Mouse (Mus musculus) embryonic facial prominence, embryonic 14.5 days (tissue): ENCODE data around the gene Trim14. TPM values are rescaled to one million over a fixed set of nuclear protein-coding genes. Genes with fewer than 3 reads are reported as not detected.
A peak's percentile ranks its signal among the peaks of the same experiment; 100 is the strongest.

Experiments used
- ATAC-seq: fragments of 200-750 bp; cut with Nextera tagmentation; 2 replicates; pipeline ENCODE4 v1.8.0; 2017; ENCODE audit warnings: low read depth, moderate number of reproducible peaks, moderate TSS enrichment
- DNase-seq: peaks from one replicate; pipeline ENCODE4 v3.0.0-alpha.2; 2015; ENCODE audit warnings: low spot score
- H3K27ac ChIP-seq: fragments of 300-500 bp; sonication (generic); replicated peaks from 2 replicates; pipeline ENCODE4 v1.5.1; 2014; ENCODE audit warnings: low read depth, mild to moderate bottlenecking, low read length, moderate library complexity
- H3K27me3 ChIP-seq: fragments of 300-500 bp; sonication (generic); replicated peaks from 2 replicates; pipeline ENCODE4 v1.6.1; 2014; ENCODE audit warnings: low read length; ENCODE audit not compliant: control insufficient read depth, insufficient read depth
- H3K36me3 ChIP-seq: fragments of 300-500 bp; sonication (generic); 2 replicates; pipeline ENCODE4 v1.6.1; 2014; ENCODE audit warnings: low read length, mixed read lengths; ENCODE audit not compliant: control insufficient read depth, insufficient read depth
- H3K4me1 ChIP-seq: fragments of 300-500 bp; sonication (generic); 2 replicates; pipeline ENCODE4 v1.6.1; 2014; ENCODE audit warnings: antibody characterized with exemption, low read length; ENCODE audit not compliant: control insufficient read depth, insufficient read depth
- H3K4me2 ChIP-seq: fragments of 300-500 bp; sonication (generic); 2 replicates; pipeline ENCODE4 v1.6.1; 2014; ENCODE audit warnings: low read depth, mild to moderate bottlenecking, low read length, moderate library complexity, mixed read lengths
- H3K4me3 ChIP-seq: fragments of 300-500 bp; sonication (generic); 2 replicates; pipeline ENCODE4 v1.5.1; 2014; ENCODE audit warnings: low read depth, mild to moderate bottlenecking, low read length
- H3K9ac ChIP-seq: fragments of 300-500 bp; sonication (generic); 2 replicates; pipeline ENCODE4 v1.6.1; 2014; ENCODE audit warnings: low read depth, mild to moderate bottlenecking, low read length, moderate library complexity, mixed read lengths
- H3K9me3 ChIP-seq: fragments of 300-500 bp; sonication (generic); 2 replicates; pipeline ENCODE4 v1.6.1; 2016; ENCODE audit warnings: low read length; ENCODE audit not compliant: control insufficient read depth
- WGBS: fragments of 180-500 bp; shearing (Covaris S2); extraction: QIAGEN DNeasy Blood & Tissue Kit; methylation state at CpG from one replicate; pipeline ENCODE4 v1.1.7; 2014; 5-methylcytosine and 5-hydroxymethylcytosine counted together
- polyA plus RNA-seq: library from polyadenylated mRNA; unstranded; fragments of >200 nt; fragmentation: Nextera tagmentation; extraction: Ambion mirVana; gene quantifications from 2 replicates; pipeline ENCODE4 v1.2.1, GENCODE M21; 2014

Gene Trim14
- polyA plus RNA-seq, 1 experiment from 2014 or later: 2.9 TPM

DNA sequence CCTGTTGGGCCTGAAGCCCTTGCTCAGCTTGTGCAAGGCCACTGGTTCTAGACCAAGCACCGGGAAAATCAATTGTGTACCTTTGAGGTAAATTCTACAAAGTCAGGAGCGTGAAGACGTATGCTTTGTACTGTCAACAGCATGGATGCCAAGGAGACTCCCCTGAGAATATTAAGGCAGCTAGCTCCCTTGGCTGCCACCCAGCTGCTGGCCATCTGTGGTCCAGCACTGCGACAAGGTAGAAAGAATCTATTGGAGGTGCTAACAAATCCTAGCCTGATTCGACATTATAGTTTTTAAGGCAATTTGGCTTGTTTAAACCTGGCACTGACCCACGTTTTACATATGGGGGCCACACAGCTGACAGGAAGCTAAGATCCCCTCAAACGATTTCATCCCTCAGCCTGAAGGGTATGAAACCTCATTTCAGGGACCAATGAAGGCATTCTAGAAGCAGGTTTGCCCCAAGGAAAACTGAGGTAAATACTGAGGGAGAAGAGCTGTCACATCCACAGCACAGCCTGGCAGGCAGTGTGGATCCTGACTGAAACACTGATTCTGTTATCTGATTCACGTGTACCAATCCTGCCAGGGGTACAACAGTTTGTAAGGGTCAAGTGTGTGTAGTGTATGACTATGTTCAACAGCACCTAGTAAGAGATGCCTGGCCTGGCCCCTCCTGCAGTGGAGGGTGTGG, 30.4 kb downstream of the Trim14 start:
- H3K27me3 ChIP-seq: peaks cover 11% of the 10 kb centered on the region; the same call in 1 of the 2 replicates
- ATAC-seq (no peak), DNase-seq (peak; percentile 22)
- no peak overlapping the region for H3K9ac ChIP-seq
- H3K9me3 ChIP-seq: no peaks in the 10 kb centered on the region
- 55% methylated on average over 8 of the region's 8 CpGs for WGBS
- peaks cover 42% of the 10 kb centered on the region for H3K36me3 ChIP-seq
- no peak overlapping the region for H3K4me3 ChIP-seq
- no peak overlapping the region for H3K27ac ChIP-seq
- H3K4me1 ChIP-seq: peaks cover 3% of the 10 kb centered on the region; the same call in 1 of the 2 replicates
- no peak overlapping the region for H3K4me2 ChIP-seq

DNA sequence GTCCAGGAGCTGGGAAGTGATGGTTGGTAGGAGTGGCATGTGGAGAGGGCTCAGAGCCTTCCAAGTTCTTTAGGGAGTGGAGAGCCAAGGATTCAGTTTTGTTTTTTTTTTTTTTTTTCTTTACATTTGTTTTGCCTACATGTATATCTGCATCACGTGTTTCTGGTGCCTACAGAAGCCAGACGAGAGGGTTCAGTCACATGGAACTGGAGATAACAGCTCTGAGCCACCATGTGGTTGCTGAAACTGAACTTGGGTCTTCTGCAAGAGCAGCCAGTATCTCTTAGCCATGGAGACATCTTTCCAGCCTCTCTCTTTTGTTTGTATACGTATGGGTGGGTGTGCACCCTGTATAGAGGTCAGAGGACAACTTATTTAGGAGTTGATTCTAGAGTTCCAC, 32.1 kb downstream of the Trim14 start:
- no peak overlapping the region for H3K4me2 ChIP-seq
- no peak for DNase-seq
- H3K4me3 ChIP-seq: no peak overlapping the region
- H3K9ac ChIP-seq: no peak overlapping the region
- peaks cover 58% of the 10 kb centered on the region for H3K36me3 ChIP-seq
- 75% methylated on average over 3 of the region's 3 CpGs for WGBS
- ATAC-seq: no peak
- no peaks in the 10 kb centered on the region for H3K9me3 ChIP-seq
- H3K4me1 ChIP-seq: peaks cover 3% of the 10 kb centered on the region; the same call in 1 of the 2 replicates
- H3K27ac ChIP-seq: no peak overlapping the region
- peaks cover 11% of the 10 kb centered on the region; the same call in 1 of the 2 replicates for H3K27me3 ChIP-seq

DNA sequence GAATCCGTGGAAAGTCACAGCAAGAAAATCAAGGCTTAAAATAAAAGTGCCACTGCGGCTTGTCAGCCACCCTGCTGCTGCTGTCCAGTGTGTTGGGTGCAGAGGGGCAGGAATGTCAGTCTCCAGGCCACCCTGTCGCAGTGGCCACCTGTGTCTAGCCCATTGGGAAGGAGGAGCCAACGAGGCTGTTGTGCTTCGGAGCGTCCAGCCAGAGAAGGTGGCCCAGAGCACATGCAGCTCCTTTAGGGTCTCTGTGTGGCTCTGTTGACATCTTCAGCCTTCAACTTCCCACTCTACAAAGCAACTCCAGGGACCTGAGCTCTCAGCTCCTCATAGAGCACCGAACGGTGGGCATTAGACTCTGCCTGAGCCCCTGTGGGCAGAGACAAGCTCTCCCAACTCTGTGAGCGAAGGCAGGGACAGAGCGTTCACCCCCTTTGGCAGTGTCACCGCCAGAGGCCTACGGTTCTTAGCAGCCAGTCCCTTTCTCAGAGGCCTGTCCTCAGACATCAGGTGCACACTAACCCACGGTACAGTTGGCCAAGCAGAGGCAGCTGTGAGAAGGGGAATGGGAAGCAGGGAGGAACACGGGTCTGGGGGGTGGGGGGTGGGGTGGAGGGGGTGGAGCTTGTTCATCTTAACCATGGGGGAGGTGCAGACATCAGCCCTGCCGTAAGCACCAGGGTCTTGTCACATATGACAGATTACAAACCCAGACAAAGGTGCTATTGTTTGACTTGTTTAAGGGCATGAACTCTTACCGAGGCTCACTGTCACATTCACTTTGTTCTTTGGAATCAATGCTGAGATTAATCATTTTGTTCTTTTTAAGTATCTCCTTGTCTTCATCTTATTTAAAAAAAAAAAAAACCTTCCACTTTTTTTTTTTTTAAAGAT, 33.1 kb downstream of the Trim14 start:
- ATAC-seq (no peak), DNase-seq (no peak)
- WGBS: 68% methylated on average over 15 of the region's 16 CpGs
- Histone ChIP-seq H3K36me3 (peaks cover 68% of the 10 kb centered on the region), H3K4me2 (no peak overlapping the region), H3K27me3 (peaks cover 11% of the 10 kb centered on the region; the same call in 1 of the 2 replicates), H3K9me3 (no peaks in the 10 kb centered on the region), H3K4me3 (no peak overlapping the region), H3K9ac (no peak overlapping the region), H3K27ac (no peak overlapping the region), H3K4me1 (peaks cover 3% of the 10 kb centered on the region; the same call in 1 of the 2 replicates)

DNA sequence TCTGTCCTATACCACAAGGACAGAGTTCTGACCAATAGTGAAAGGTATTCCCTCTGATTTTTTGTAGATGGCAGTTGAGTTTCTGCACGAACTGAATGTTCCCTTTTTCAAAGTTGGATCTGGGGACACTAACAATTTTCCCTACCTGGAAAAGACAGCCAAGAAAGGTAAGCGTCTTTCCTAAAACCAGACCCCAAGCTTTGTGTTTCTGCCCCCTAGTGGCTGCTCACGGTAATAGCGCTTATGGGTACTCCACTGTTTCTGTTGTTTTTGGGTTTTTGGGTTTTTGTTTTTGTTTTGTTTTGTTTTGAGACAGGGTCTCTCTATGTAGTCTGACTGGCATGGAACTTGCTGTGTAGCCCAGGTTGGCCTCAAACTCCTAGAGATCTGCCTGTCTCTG, 37.0 kb downstream of the Trim14 start:
- peaks cover 85% of the 10 kb centered on the region for H3K36me3 ChIP-seq

GRCm38 (mm10) chr4:46498511-46498910, 37.4 kb downstream of the Trim14 start:
- H3K4me3 ChIP-seq: no peak overlapping the region
- H3K27ac ChIP-seq: no peak overlapping the region
- H3K9me3 ChIP-seq: no peaks in the 10 kb centered on the region
- peaks cover 85% of the 10 kb centered on the region for H3K36me3 ChIP-seq
- H3K9ac ChIP-seq: no peak overlapping the region
- 75% methylated on average over 3 of the region's 3 CpGs for WGBS
- no peaks in the 10 kb centered on the region for H3K4me1 ChIP-seq
- no peak overlapping the region for H3K4me2 ChIP-seq
- H3K27me3 ChIP-seq: no peaks in the 10 kb centered on the region
- DNase-seq: no peak
- ATAC-seq: no peak

More for the DNA sequence above, 37.0 kb downstream of the Trim14 start:
- no peaks in the 10 kb centered on the region for H3K27me3 ChIP-seq
- peak; percentile 24 for DNase-seq
- no peak overlapping the region for H3K9ac ChIP-seq
- no peaks in the 10 kb centered on the region for H3K4me1 ChIP-seq
- H3K4me3 ChIP-seq: no peak overlapping the region
- WGBS: 15% methylated on average over 4 of the region's 4 CpGs
- no peak overlapping the region for H3K4me2 ChIP-seq
- no peaks in the 10 kb centered on the region for H3K9me3 ChIP-seq
- no peak; the same call in 1 of the 2 replicates for ATAC-seq
- no peak overlapping the region for H3K27ac ChIP-seq

GRCm38 (mm10) chr4:46497286-46497892, 38.6 kb downstream of the Trim14 start:
- Histone ChIP-seq H3K4me3 (no peak overlapping the region), H3K36me3 (peaks cover 86% of the 10 kb centered on the region), H3K27ac (no peak overlapping the region), H3K9ac (no peak overlapping the region), H3K9me3 (no peaks in the 10 kb centered on the region), H3K27me3 (no peaks in the 10 kb centered on the region), H3K4me2 (no peak overlapping the region), H3K4me1 (no peaks in the 10 kb centered on the region)
- no peak for ATAC-seq
- peak; percentile 43 for DNase-seq
- WGBS: 43% methylated on average over 4 of the region's 4 CpGs

- Histone ChIP-seq H3K4me1 (no peaks in the 10 kb centered on the region), H3K9me3 (no peaks in the 10 kb centered on the region), H3K4me2 (no peak overlapping the region), H3K9ac (no peak overlapping the region), H3K27ac (no peak overlapping the region), H3K4me3 (no peak overlapping the region), H3K36me3 (peaks cover 76% of the 10 kb centered on the region), H3K27me3 (no peaks in the 10 kb centered on the region)
- DNase-seq (no peak), ATAC-seq (no peak)
- 91% methylated on average over 12 of the region's 12 CpGs for WGBS
Measured at GRCm38 (mm10) chr4:46495543-46495942, 40.4 kb downstream of the Trim14 start.

DNA sequence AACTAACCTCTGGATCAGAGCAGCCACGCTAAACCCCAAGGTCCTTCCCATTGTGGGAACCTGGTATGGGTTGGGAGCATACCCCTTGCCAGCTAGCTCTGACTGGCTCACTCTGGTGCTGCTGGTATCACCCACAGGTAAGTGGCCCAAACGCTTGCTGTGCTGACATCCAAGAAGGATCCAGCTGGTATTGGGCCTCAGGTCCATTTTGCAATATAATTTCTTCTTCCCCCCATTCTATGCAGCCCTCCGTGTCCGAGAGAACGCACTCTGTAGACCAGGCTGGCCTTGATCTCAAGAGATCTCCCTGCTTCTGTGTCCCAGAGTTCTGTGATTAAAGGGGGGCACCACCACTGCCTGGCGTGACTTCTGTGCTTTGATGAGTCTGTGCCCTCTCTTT, 42.9 kb downstream of the Trim14 start:
- H3K27ac ChIP-seq: no peak overlapping the region
- H3K9me3 ChIP-seq: 0 out of 2 replicates have a peak, but pooled peaks cover 3% of the 10 kb centered on the region
- 93% methylated on average over 6 of the region's 6 CpGs for WGBS
- H3K9ac ChIP-seq: no peak overlapping the region
- H3K4me3 ChIP-seq: no peak overlapping the region
- no peak overlapping the region for H3K4me2 ChIP-seq
- H3K27me3 ChIP-seq: no peaks in the 10 kb centered on the region
- no peaks in the 10 kb centered on the region for H3K4me1 ChIP-seq
- ATAC-seq (no peak), DNase-seq (no peak)
- H3K36me3 ChIP-seq: peaks cover 51% of the 10 kb centered on the region
